Mouse (Mus musculus) hindbrain, postnatal 0 days (tissue): Measurements from ENCODE around the gene Trit1. TPM values are rescaled to one million over a fixed set of nuclear protein-coding genes. Genes with fewer than 3 reads are reported as not detected.

Source experiments
- ATAC-seq: fragments of 200-750 bp; cut with Nextera tagmentation; 2 replicates; pipeline ENCODE4 v1.8.0; 2017; ENCODE audit warnings: mild to moderate bottlenecking, moderate TSS enrichment, moderate library complexity
- DNase-seq: peaks from one replicate; pipeline ENCODE4 v3.0.0-alpha.2; 2015; ENCODE audit warnings: low spot score
- H3K27ac ChIP-seq: fragments of 300-500 bp; sonication (generic); 2 replicates; pipeline ENCODE4 v1.5.1; 2014; ENCODE audit warnings: mild to moderate bottlenecking
- H3K27me3 ChIP-seq: fragments of 300-500 bp; sonication (generic); 2 replicates; pipeline ENCODE4 v1.6.1; 2014; ENCODE audit warnings: low read length, mixed read lengths; ENCODE audit not compliant: insufficient read depth
- H3K36me3 ChIP-seq: fragments of 300-500 bp; sonication (generic); 2 replicates; pipeline ENCODE4 v1.6.1; 2014; ENCODE audit warnings: low read length, mixed read lengths; ENCODE audit not compliant: insufficient read depth
- H3K4me1 ChIP-seq: fragments of 300-500 bp; sonication (generic); 2 replicates; pipeline ENCODE4 v1.6.1; 2014; ENCODE audit warnings: antibody characterized with exemption, low read length, mixed read lengths; ENCODE audit not compliant: insufficient read depth
- H3K4me2 ChIP-seq: fragments of 300-500 bp; sonication (generic); 2 replicates; pipeline ENCODE4 v1.6.1; 2014; ENCODE audit warnings: low read depth, mild to moderate bottlenecking, low read length, moderate library complexity, mixed read lengths
- H3K4me3 ChIP-seq: fragments of 300-500 bp; sonication (generic); 2 replicates; pipeline ENCODE4 v1.5.1; 2014; ENCODE audit warnings: low read length
- H3K9ac ChIP-seq: fragments of 300-500 bp; sonication (generic); replicated peaks from 2 replicates; pipeline ENCODE4 v1.6.1; 2014; ENCODE audit warnings: mild to moderate bottlenecking, low read length, moderate library complexity, mixed read lengths
- H3K9me3 ChIP-seq: fragments of 300-500 bp; sonication (generic); 2 replicates; pipeline ENCODE4 v1.6.1; 2016; ENCODE audit warnings: low read length, mixed read lengths
- CTCF ChIP-seq: IDR thresholded peaks from 2 replicates; pipeline ENCODE4 v1.5.1; 2016; ENCODE audit warnings: antibody characterized with exemption, control low read depth, low read depth
- WGBS: fragments of 180-500 bp; shearing (Covaris S2); extraction: QIAGEN DNeasy Blood & Tissue Kit; methylation state at CpG from one replicate; pipeline ENCODE4 v1.1.7; 2014; 5-methylcytosine and 5-hydroxymethylcytosine counted together
- polyA plus RNA-seq: library from polyadenylated mRNA; unstranded; fragments of >200 nt; fragmentation: Nextera tagmentation; extraction: Ambion mirVana; gene quantifications from 2 replicates; pipeline ENCODE4 v1.2.1, GENCODE M21; 2015
- total RNA-seq: library from RNA; depleted of rRNA; stranded (reverse); fragments of >200 nt; gene quantifications from 2 replicates; pipeline ENCODE4 v1.2.3, GENCODE M21; 2014

The Trit1 gene
- total and polyA plus RNA-seq, 2 experiments from 2014 or later, result 18.3 to 18.5 TPM

GRCm38 (mm10) chr4:123056560-123057109 is 40.2 kb downstream of the Trit1 start:
- no peak for ATAC-seq
- H3K4me3 ChIP-seq, result no peak overlapping the region
- DNase-seq, result no peak
- H3K4me2 ChIP-seq, result no peak overlapping the region
- H3K27ac ChIP-seq, result no peak overlapping the region
- H3K9ac ChIP-seq, result no peak overlapping the region
- WGBS, result 85% methylated on average over 3 of the region's 3 CpGs
- no peaks in the 10 kb centered on the region for H3K27me3 ChIP-seq
- H3K4me1 ChIP-seq, result no peaks in the 10 kb centered on the region
- no peaks in the 10 kb centered on the region for H3K9me3 ChIP-seq
- no peak for TF ChIP-seq CTCF
- H3K36me3 ChIP-seq, result peaks cover 18% of the 10 kb centered on the region; the same call in 1 of the 2 replicates

- H3K36me3 ChIP-seq, result peaks cover 18% of the 10 kb centered on the region; the same call in 1 of the 2 replicates
- no peak overlapping the region for H3K9ac ChIP-seq
- H3K4me1 ChIP-seq, result no peaks in the 10 kb centered on the region
- DNase-seq, result no peak
- no peaks in the 10 kb centered on the region for H3K27me3 ChIP-seq
- no peak overlapping the region for H3K4me3 ChIP-seq
- ATAC-seq, result no peak
- no peaks in the 10 kb centered on the region for H3K9me3 ChIP-seq
- H3K27ac ChIP-seq, result no peak overlapping the region
- no peak for TF ChIP-seq CTCF
- 72% methylated on average over 1 of the region's 1 CpGs for WGBS
- no peak overlapping the region for H3K4me2 ChIP-seq
Observed at GRCm38 (mm10) chr4:123057957-123058356, 41.6 kb downstream of the Trit1 start.

GRCm38 (mm10) chr4:123061744-123062143 is 45.3 kb downstream of the Trit1 start:
- no peak for TF ChIP-seq CTCF
- Histone ChIP-seq H3K27me3 (no peaks in the 10 kb centered on the region), H3K9ac (no peak overlapping the region), H3K4me3 (no peak overlapping the region), H3K27ac (no peak overlapping the region), H3K4me1 (no peaks in the 10 kb centered on the region), H3K36me3 (no peaks in the 10 kb centered on the region), H3K4me2 (no peak overlapping the region), H3K9me3 (no peaks in the 10 kb centered on the region)
- no peak; the same call in 1 of the 2 replicates for ATAC-seq
- 53% methylated on average over 5 of the region's 5 CpGs for WGBS
- peak; percentile 14 for DNase-seq

- ATAC-seq (no peak), DNase-seq (no peak)
- H3K9ac ChIP-seq, result no peak overlapping the region
- no peaks in the 10 kb centered on the region for H3K9me3 ChIP-seq
- H3K4me2 ChIP-seq, result no peak overlapping the region
- H3K27ac ChIP-seq, result no peak overlapping the region
- no peak overlapping the region for H3K4me3 ChIP-seq
- no peak for TF ChIP-seq CTCF
- H3K27me3 ChIP-seq, result no peaks in the 10 kb centered on the region
- WGBS, result 87% methylated on average over 6 of the region's 6 CpGs
- H3K4me1 ChIP-seq, result no peaks in the 10 kb centered on the region
- H3K36me3 ChIP-seq, result no peaks in the 10 kb centered on the region
Observed at GRCm38 (mm10) chr4:123068646-123069045, 52.2 kb downstream of the Trit1 start.

GRCm38 (mm10) chr4:123071266-123071966 is 55.0 kb downstream of the Trit1 start:
- no peaks in the 10 kb centered on the region for H3K4me1 ChIP-seq
- H3K4me2 ChIP-seq, result 0 out of 2 replicates have a peak overlapping the region, but pooled peaks have one; percentile 16
- WGBS, result 9% methylated on average over 13 of the region's 13 CpGs
- no peak overlapping the region for H3K4me3 ChIP-seq
- TF ChIP-seq CTCF, result peak; percentile 53
- no peak overlapping the region for H3K27ac ChIP-seq
- H3K27me3 ChIP-seq, result no peaks in the 10 kb centered on the region
- H3K36me3 ChIP-seq, result no peaks in the 10 kb centered on the region
- ATAC-seq (peak; percentile 84), DNase-seq (peak; percentile 58)
- no peak overlapping the region for H3K9ac ChIP-seq
- H3K9me3 ChIP-seq, result no peaks in the 10 kb centered on the region

GRCm38 (mm10) chr4:123076928-123077327 is 60.5 kb downstream of the Trit1 start:
- 51% methylated on average over 8 of the region's 8 CpGs for WGBS
- ATAC-seq (no peak), DNase-seq (no peak)
- Histone ChIP-seq H3K4me3 (no peak overlapping the region), H3K9me3 (no peaks in the 10 kb centered on the region), H3K9ac (no peak overlapping the region), H3K36me3 (no peaks in the 10 kb centered on the region), H3K4me1 (no peaks in the 10 kb centered on the region), H3K27ac (no peak overlapping the region), H3K27me3 (no peaks in the 10 kb centered on the region), H3K4me2 (no peak overlapping the region)
- TF ChIP-seq CTCF, result no peak

- 86% methylated on average over 4 of the region's 4 CpGs for WGBS
- Histone ChIP-seq H3K27ac (no peak overlapping the region), H3K4me2 (no peak overlapping the region), H3K27me3 (no peaks in the 10 kb centered on the region), H3K9ac (no peak overlapping the region), H3K4me1 (no peaks in the 10 kb centered on the region), H3K36me3 (no peaks in the 10 kb centered on the region), H3K9me3 (no peaks in the 10 kb centered on the region), H3K4me3 (no peak overlapping the region)
- TF ChIP-seq CTCF, result no peak
- ATAC-seq (no peak), DNase-seq (no peak)
Observed at GRCm38 (mm10) chr4:123078231-123078630, 61.8 kb downstream of the Trit1 start.
